Mouse (Mus musculus): ENCODE measurements at regions not wholly inside any gene's neighbourhood (a gene's known extent, or its start where the extent isn't known, plus 50 kb on each side); places are given as distances from the start of the nearest gene placed in this dataset.
A peak's percentile ranks its signal among the peaks of the same experiment; 100 is the strongest.

GRCm38 (mm10) chr5:64478599-64479214 is 322.6 kb downstream of the Tbc1d1 start:
- Histone ChIP-seq H3K4me2 (no peak overlapping the region), H3K27ac (replicated peaks) (no peak overlapping the region), H3K9ac (no peak overlapping the region), H3K36me3 (replicated peaks) (no peaks in the 10 kb centered on the region), H3K27me3 (no peaks in the 10 kb centered on the region; the same call in 1 of the 2 replicates), H3K4me3 (replicated peaks) (no peak overlapping the region), H3K4me1 (replicated peaks) (no peaks in the 10 kb centered on the region), H3K9me3 (replicated peaks) (no peaks in the 10 kb centered on the region)
- 68% methylated on average over 10 of the region's 10 CpGs for WGBS (ENCODE audit: insufficient replicate concordance)
- ATAC-seq (ENCODE audit: insufficient read depth), result no peak

GRCm38 (mm10) chr5:64479315-64479714 is 323.2 kb downstream of the Tbc1d1 start:
- H3K36me3 ChIP-seq (replicated peaks), result no peaks in the 10 kb centered on the region
- H3K27me3 ChIP-seq, result no peaks in the 10 kb centered on the region; the same call in 1 of the 2 replicates
- no peak overlapping the region for H3K27ac ChIP-seq (replicated peaks)
- H3K9ac ChIP-seq, result no peak overlapping the region
- H3K4me1 ChIP-seq (replicated peaks), result no peaks in the 10 kb centered on the region
- no peak overlapping the region for H3K4me3 ChIP-seq (replicated peaks)
- no peak for ATAC-seq (ENCODE audit: insufficient read depth)
- WGBS (ENCODE audit: insufficient replicate concordance), result 64% methylated on average over 8 of the region's 8 CpGs
- H3K9me3 ChIP-seq (replicated peaks), result no peaks in the 10 kb centered on the region
- H3K4me2 ChIP-seq, result no peak overlapping the region

DNA sequence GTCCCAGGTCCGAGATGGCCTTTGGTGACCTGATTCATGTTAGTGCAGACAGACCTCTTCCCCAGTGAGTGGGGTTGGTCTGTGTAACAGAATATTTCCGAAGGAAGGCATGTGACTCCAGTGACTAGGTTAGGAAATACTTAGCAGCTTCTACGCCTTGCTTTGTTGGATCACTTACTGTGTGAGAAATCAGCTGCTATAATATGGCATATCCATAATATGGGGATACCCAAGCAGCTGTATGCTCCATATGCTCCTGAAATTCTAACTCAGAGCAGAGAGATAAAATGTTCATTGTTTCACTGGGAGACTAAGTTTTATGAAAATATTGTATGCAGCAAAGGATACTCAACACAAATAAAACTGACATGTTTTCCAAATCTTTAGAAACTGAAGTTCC is 318.1 kb upstream of the Klf3 start:
- Histone ChIP-seq H3K4me3 (replicated peaks) (no peak overlapping the region), H3K4me1 (replicated peaks) (peaks cover 14% of the 10 kb centered on the region), H3K36me3 (replicated peaks) (no peaks in the 10 kb centered on the region), H3K27me3 (no peaks in the 10 kb centered on the region; the same call in 1 of the 2 replicates), H3K9ac (no peak overlapping the region), H3K27ac (replicated peaks) (no peak overlapping the region), H3K9me3 (replicated peaks) (no peaks in the 10 kb centered on the region), H3K4me2 (no peak overlapping the region)
- 60% methylated on average over 3 of the region's 3 CpGs for WGBS (ENCODE audit: insufficient replicate concordance)
- ATAC-seq (ENCODE audit: insufficient read depth), result no peak

GRCm38 (mm10) chr5:64485856-64486255 is 317.3 kb upstream of the Klf3 start:
- H3K9me3 ChIP-seq (replicated peaks), result no peaks in the 10 kb centered on the region
- no peaks in the 10 kb centered on the region for H3K36me3 ChIP-seq (replicated peaks)
- ATAC-seq (ENCODE audit: insufficient read depth), result no peak
- H3K9ac ChIP-seq, result no peak overlapping the region
- 80% methylated on average over 6 of the region's 6 CpGs for WGBS (ENCODE audit: insufficient replicate concordance)
- H3K27ac ChIP-seq (replicated peaks), result no peak overlapping the region
- H3K4me3 ChIP-seq (replicated peaks), result no peak overlapping the region
- H3K27me3 ChIP-seq, result no peaks in the 10 kb centered on the region; the same call in 1 of the 2 replicates
- H3K4me2 ChIP-seq, result no peak overlapping the region
- H3K4me1 ChIP-seq (replicated peaks), result peaks cover 14% of the 10 kb centered on the region

DNA sequence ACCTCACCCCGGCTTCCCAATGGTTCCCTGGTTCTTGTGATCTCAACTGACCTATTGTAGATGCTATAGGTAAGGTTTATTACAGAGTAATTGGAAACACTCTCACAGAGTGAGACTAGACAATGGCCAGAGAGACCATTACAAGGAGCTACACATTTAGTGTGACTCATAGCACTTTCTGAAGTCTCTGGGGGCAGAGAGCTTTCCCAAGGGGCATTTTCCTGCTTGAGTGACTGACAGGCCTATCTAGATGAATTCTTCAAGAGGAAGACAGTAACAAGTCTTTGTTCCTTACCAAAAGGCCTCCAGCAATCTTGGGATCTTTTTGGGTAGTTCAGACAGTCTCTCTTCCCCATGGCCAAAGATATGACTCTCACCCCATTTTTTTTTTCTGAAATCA is 316.4 kb upstream of the Klf3 start:
- Histone ChIP-seq H3K27me3 (no peaks in the 10 kb centered on the region), H3K36me3 (replicated peaks) (no peaks in the 10 kb centered on the region), H3K9me3 (replicated peaks) (no peaks in the 10 kb centered on the region), H3K27ac (replicated peaks) (no peak overlapping the region), H3K4me2 (no peak overlapping the region), H3K4me1 (replicated peaks) (peaks cover 14% of the 10 kb centered on the region), H3K4me3 (replicated peaks) (no peak overlapping the region), H3K9ac (no peak overlapping the region)
- 77% methylated on average over 1 of the region's 1 CpGs for WGBS (ENCODE audit: insufficient replicate concordance)
- ATAC-seq (ENCODE audit: insufficient read depth), result no peak

- Histone ChIP-seq H3K9ac (no peak overlapping the region), H3K27ac (replicated peaks) (no peak overlapping the region), H3K4me1 (replicated peaks) (peaks cover 14% of the 10 kb centered on the region), H3K27me3 (no peaks in the 10 kb centered on the region), H3K4me2 (peak overlapping the region; percentile 54), H3K4me3 (replicated peaks) (peak overlapping the region; percentile 39), H3K9me3 (replicated peaks) (no peaks in the 10 kb centered on the region), H3K36me3 (replicated peaks) (no peaks in the 10 kb centered on the region)
- 33% methylated on average over 14 of the region's 14 CpGs for WGBS (ENCODE audit: insufficient replicate concordance)
- ATAC-seq (ENCODE audit: insufficient read depth), result no peak
Observed at GRCm38 (mm10) chr5:64487698-64488398, 315.3 kb upstream of the Klf3 start.

- Histone ChIP-seq H3K4me3 (replicated peaks) (no peak overlapping the region), H3K27ac (replicated peaks) (no peak overlapping the region), H3K27me3 (no peaks in the 10 kb centered on the region), H3K9ac (no peak overlapping the region), H3K9me3 (replicated peaks) (no peaks in the 10 kb centered on the region), H3K4me2 (no peak overlapping the region), H3K36me3 (replicated peaks) (no peaks in the 10 kb centered on the region), H3K4me1 (replicated peaks) (peaks cover 14% of the 10 kb centered on the region)
- WGBS (ENCODE audit: insufficient replicate concordance), result 61% methylated on average over 4 of the region's 4 CpGs
- no peak for ATAC-seq (ENCODE audit: insufficient read depth)
Observed at GRCm38 (mm10) chr5:64489656-64490444, 313.3 kb upstream of the Klf3 start.

GRCm38 (mm10) chr5:64490445-64490950 is 312.7 kb upstream of the Klf3 start:
- H3K9me3 ChIP-seq (replicated peaks), result no peaks in the 10 kb centered on the region
- H3K9ac ChIP-seq, result no peak overlapping the region
- no peak overlapping the region for H3K27ac ChIP-seq (replicated peaks)
- peaks cover 14% of the 10 kb centered on the region for H3K4me1 ChIP-seq (replicated peaks)
- H3K27me3 ChIP-seq, result no peaks in the 10 kb centered on the region
- WGBS (ENCODE audit: insufficient replicate concordance), result 56% methylated on average over 5 of the region's 5 CpGs
- no peak for ATAC-seq (ENCODE audit: insufficient read depth)
- no peaks in the 10 kb centered on the region for H3K36me3 ChIP-seq (replicated peaks)
- H3K4me3 ChIP-seq (replicated peaks), result no peak overlapping the region
- no peak overlapping the region for H3K4me2 ChIP-seq

DNA sequence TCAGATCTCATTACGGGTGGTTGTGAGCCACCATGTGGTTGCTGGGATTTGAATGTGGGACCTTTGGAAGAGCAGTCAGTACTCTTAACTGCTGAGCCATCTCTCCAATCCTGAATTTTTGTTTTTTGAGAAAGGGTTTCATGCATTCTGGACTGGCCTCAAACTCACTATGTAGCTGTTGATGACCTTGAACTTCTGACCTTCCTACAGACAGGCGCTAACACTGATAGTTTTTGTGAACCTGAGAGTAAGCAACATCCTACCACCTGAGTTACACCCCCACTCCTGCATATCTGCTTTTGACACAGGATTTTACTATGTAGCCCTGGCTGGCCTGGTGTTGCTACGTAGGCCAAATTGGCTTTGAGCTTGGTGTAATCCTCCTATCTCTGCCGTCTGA is 308.8 kb upstream of the Klf3 start:
- Histone ChIP-seq H3K9ac (no peak overlapping the region), H3K4me2 (no peak overlapping the region), H3K36me3 (replicated peaks) (no peaks in the 10 kb centered on the region), H3K4me3 (replicated peaks) (no peak overlapping the region), H3K9me3 (replicated peaks) (no peaks in the 10 kb centered on the region), H3K27me3 (no peaks in the 10 kb centered on the region), H3K27ac (replicated peaks) (no peak overlapping the region), H3K4me1 (replicated peaks) (no peaks in the 10 kb centered on the region)
- ATAC-seq (ENCODE audit: insufficient read depth), result no peak
- 83% methylated on average over 4 of the region's 4 CpGs for WGBS (ENCODE audit: insufficient replicate concordance)

GRCm38 (mm10) chr5:64496853-64497252 is 306.3 kb upstream of the Klf3 start:
- H3K27me3 ChIP-seq, result no peaks in the 10 kb centered on the region
- H3K36me3 ChIP-seq (replicated peaks), result no peaks in the 10 kb centered on the region
- no peak overlapping the region for H3K9ac ChIP-seq
- H3K4me1 ChIP-seq (replicated peaks), result peaks cover 23% of the 10 kb centered on the region
- no peak for ATAC-seq (ENCODE audit: insufficient read depth)
- no peak overlapping the region for H3K4me3 ChIP-seq (replicated peaks)
- no peak overlapping the region for H3K27ac ChIP-seq (replicated peaks)
- 60% methylated on average over 4 of the region's 4 CpGs for WGBS (ENCODE audit: insufficient replicate concordance)
- no peak overlapping the region for H3K4me2 ChIP-seq
- H3K9me3 ChIP-seq (replicated peaks), result no peaks in the 10 kb centered on the region

- Histone ChIP-seq H3K4me2 (no peak overlapping the region), H3K36me3 (replicated peaks) (no peaks in the 10 kb centered on the region), H3K4me3 (replicated peaks) (no peak overlapping the region), H3K4me1 (replicated peaks) (peaks cover 32% of the 10 kb centered on the region), H3K9ac (no peak overlapping the region), H3K9me3 (replicated peaks) (no peaks in the 10 kb centered on the region), H3K27me3 (no peaks in the 10 kb centered on the region), H3K27ac (replicated peaks) (no peak overlapping the region)
- WGBS (ENCODE audit: insufficient replicate concordance), result 71% methylated on average over 5 of the region's 5 CpGs
- ATAC-seq (ENCODE audit: insufficient read depth), result no peak
Observed at GRCm38 (mm10) chr5:64498431-64498830, 304.8 kb upstream of the Klf3 start.

All from liver, embryonic 15.5 days (tissue).